Mouse (Mus musculus): ENCODE data around the gene Dnajc14. TPM values are rescaled to one million over a fixed set of nuclear protein-coding genes. Genes with fewer than 3 reads are reported as not detected.
A peak's percentile ranks its signal among the peaks of the same experiment; 100 is the strongest.

Dnajc14 gene
- total and polyA plus RNA-seq, 3 experiments: 25.3 to 33.7 (median 32.6) TPM

GRCm38 (mm10) chr10:128866042-128866441 is 62.2 kb downstream of the Dnajc14 start:
- no peaks in the 10 kb centered on the region for H3K9me3 ChIP-seq (replicated peaks; ENCODE audit: low read length)
- H3K36me3 ChIP-seq (replicated peaks in 1 of 2; ENCODE audit: control insufficient read depth in 1 of 2, insufficient read depth in 1 of 2, low read length in 1 of 2): peaks cover 28 to 74% of the 10 kb centered on the region in 2 experiments
- H3K79me2 ChIP-seq (replicated peaks; ENCODE audit: control insufficient read depth, extremely low read depth, insufficient read depth, poor library complexity, severe bottlenecking): no peaks in the 10 kb centered on the region; the same call in 1 of the 2 replicates
- in situ Hi-C loops (cut with MboI; ENCODE audit: low pct_ligation_motif_present, low pct_unique_long_range_greater_than_20kb, low sequenced_read_pairs): no loop called here
- TF ChIP-seq ELF1 (IDR thresholded peaks at IDR 0.05; ENCODE audit: low read depth, low read length) (no peak), RAD21 (IDR thresholded peaks at IDR 0.05; ENCODE audit: low read depth, low read length) (peak; percentile 7), CTCF (conservative IDR thresholded peaks at IDR 0.05 in 1 of 2, IDR thresholded peaks at IDR 0.05 in 1 of 2; ENCODE audit: low read depth in 2 of 2, low read length in 2 of 2) (peak in 1 of 2 experiments; percentile 38; a peak in 2 of 4 replicates)
- H3K4me1 ChIP-seq (ENCODE audit: control insufficient read depth in 1 of 2, insufficient read depth in 2 of 2): peaks cover 0 to 19% of the 10 kb centered on the region in 2 experiments; a peak in 1 of 4 replicates
- dilution Hi-C loops (cut with MboI; ENCODE audit: extremely low pct_ligation_motif_present, extremely low pct_unique_long_range_greater_than_20kb, low sequenced_read_pairs): no loop called here
- H3K9ac ChIP-seq (ENCODE audit: insufficient read depth, low read depth): no peak overlapping the region
- no peak overlapping the region for H3K4me2 ChIP-seq (ENCODE audit: insufficient read depth, low read depth, poor library complexity, severe bottlenecking)
- DNase-seq (ENCODE audit: extremely low read depth): no peak
- no peak overlapping the region for H3K4me3 ChIP-seq (replicated peaks in 1 of 3; ENCODE audit: low read depth in 2 of 3, low read length in 2 of 3, poor library complexity in 1 of 3)
- H3K27ac ChIP-seq (ENCODE audit: insufficient read depth, low read depth): no peak overlapping the region
- no peaks in the 10 kb centered on the region for H3K27me3 ChIP-seq (replicated peaks)

GRCm38 (mm10) chr10:128866518-128866917 is 62.7 kb downstream of the Dnajc14 start:
- Histone ChIP-seq H3K4me2 (ENCODE audit: insufficient read depth, low read depth, poor library complexity, severe bottlenecking) (no peak overlapping the region), H3K4me1 (ENCODE audit: control insufficient read depth in 1 of 2, insufficient read depth in 2 of 2) (peaks cover 0 to 16% of the 10 kb centered on the region in 2 experiments; a peak in 1 of 4 replicates), H3K9me3 (replicated peaks; ENCODE audit: low read length) (no peaks in the 10 kb centered on the region), H3K27ac (ENCODE audit: insufficient read depth, low read depth) (no peak overlapping the region), H3K27me3 (replicated peaks) (no peaks in the 10 kb centered on the region), H3K9ac (ENCODE audit: insufficient read depth, low read depth) (no peak overlapping the region), H3K36me3 (replicated peaks in 1 of 2; ENCODE audit: control insufficient read depth in 1 of 2, insufficient read depth in 1 of 2, low read length in 1 of 2) (peaks cover 31 to 76% of the 10 kb centered on the region in 2 experiments), H3K79me2 (replicated peaks; ENCODE audit: control insufficient read depth, extremely low read depth, insufficient read depth, poor library complexity, severe bottlenecking) (no peaks in the 10 kb centered on the region; the same call in 1 of the 2 replicates), H3K4me3 (replicated peaks in 1 of 3; ENCODE audit: low read depth in 2 of 3, low read length in 2 of 3, poor library complexity in 1 of 3) (no peak overlapping the region)
- dilution Hi-C loops (cut with MboI; ENCODE audit: extremely low pct_ligation_motif_present, extremely low pct_unique_long_range_greater_than_20kb, low sequenced_read_pairs): no loop called here
- DNase-seq (ENCODE audit: extremely low read depth): no peak
- no peak for TF ChIP-seq POLR2AphosphoS2 (IDR thresholded peaks at IDR 0.05; ENCODE audit: low read depth, low read length)
- no peak for TF ChIP-seq SMC3 (IDR thresholded peaks at IDR 0.05; ENCODE audit: low read depth, low read length)
- no peak for TF ChIP-seq E2F4 (IDR thresholded peaks at IDR 0.05; ENCODE audit: insufficient replicate concordance, low read depth, low read length)
- no peak for TF ChIP-seq MAZ (IDR thresholded peaks at IDR 0.05; ENCODE audit: low read depth, low read length)
- no peak for TF ChIP-seq KAT2A (IDR thresholded peaks at IDR 0.05; ENCODE audit: insufficient replicate concordance, low read length)
- TF ChIP-seq MYC (IDR thresholded peaks at IDR 0.05; ENCODE audit: low read depth, low read length): no peak
- no peak for TF ChIP-seq MXI1 (IDR thresholded peaks at IDR 0.05; ENCODE audit: low read depth, low read length)
- TF ChIP-seq TCF12 (IDR thresholded peaks at IDR 0.05; ENCODE audit: low read depth, low read length): no peak
- no peak for TF ChIP-seq ZNF384 (IDR thresholded peaks at IDR 0.05; ENCODE audit: low read depth, low read length)
- TF ChIP-seq JUN (IDR thresholded peaks at IDR 0.05; ENCODE audit: insufficient read depth, low read depth, low read length): no peak
- no peak for TF ChIP-seq EP300 (IDR thresholded peaks at IDR 0.05; ENCODE audit: low read length)
- TF ChIP-seq MAFK (IDR thresholded peaks at IDR 0.05; ENCODE audit: insufficient replicate concordance, low read length): no peak
- in situ Hi-C loops (cut with MboI; ENCODE audit: low pct_ligation_motif_present, low pct_unique_long_range_greater_than_20kb, low sequenced_read_pairs): no loop called here

Other genes with a start within 250 kb of the Dnajc14 start
Only the 20 nearest of the 24 such genes appear.
- gene Rps26, start 177.3 kb upstream of the Dnajc14 start, total RNA-seq (2012; rRNA removed): 2,580 and 2,987 TPM in 2 replicates
- gene Rps26, start 177.3 kb upstream of the Dnajc14 start, total RNA-seq (2014; rRNA removed): 1,667 and 1,906 TPM in 2 replicates
- gene Rps26, start 177.3 kb upstream of the Dnajc14 start, polyA plus RNA-seq (2012; ENCODE audit: insufficient read length, low read depth): 2,220 and 2,250 TPM in 2 replicates
- gene Ikzf4, start 158.1 kb upstream of the Dnajc14 start, total RNA-seq (2012; rRNA removed): 0.08 and 0.13 TPM in 2 replicates
- 0.09 TPM in 1 of 2 replicates, not detected in the other for gene Ikzf4, start 158.1 kb upstream of the Dnajc14 start, total RNA-seq (2014; rRNA removed)
- gene Ikzf4, start 158.1 kb upstream of the Dnajc14 start, polyA plus RNA-seq (2012; ENCODE audit: insufficient read length, low read depth): 0.57 and 1.5 TPM in 2 replicates
- gene Suox, start 130.0 kb upstream of the Dnajc14 start, total RNA-seq (2012; rRNA removed): 8.3 and 10.5 TPM in 2 replicates
- 10.9 and 11.4 TPM in 2 replicates for gene Suox, start 130.0 kb upstream of the Dnajc14 start, total RNA-seq (2014; rRNA removed)
- 9.0 TPM in 2 replicates for gene Suox, start 130.0 kb upstream of the Dnajc14 start, polyA plus RNA-seq (2012; ENCODE audit: insufficient read length, low read depth)
- 22.0 and 27.4 TPM in 2 replicates for gene Rab5b, start 107.8 kb upstream of the Dnajc14 start, total RNA-seq (2012; rRNA removed)
- gene Rab5b, start 107.8 kb upstream of the Dnajc14 start, total RNA-seq (2014; rRNA removed): 28.9 and 34.4 TPM in 2 replicates
- gene Rab5b, start 107.8 kb upstream of the Dnajc14 start, polyA plus RNA-seq (2012; ENCODE audit: insufficient read length, low read depth): 20.4 and 20.6 TPM in 2 replicates
- gene Pmel, start 99.9 kb upstream of the Dnajc14 start, total RNA-seq (2012; rRNA removed): 7.1 and 7.6 TPM in 2 replicates
- 5.3 and 5.5 TPM in 2 replicates for gene Pmel, start 99.9 kb upstream of the Dnajc14 start, total RNA-seq (2014; rRNA removed)
- 8.8 and 9.4 TPM in 2 replicates for gene Pmel, start 99.9 kb upstream of the Dnajc14 start, polyA plus RNA-seq (2012; ENCODE audit: insufficient read length, low read depth)
- 38.9 and 47.1 TPM in 2 replicates for gene Cdk2, start 99.0 kb upstream of the Dnajc14 start, total RNA-seq (2012; rRNA removed)
- gene Cdk2, start 99.0 kb upstream of the Dnajc14 start, total RNA-seq (2014; rRNA removed): 79.3 and 86.9 TPM in 2 replicates
- gene Cdk2, start 99.0 kb upstream of the Dnajc14 start, polyA plus RNA-seq (2012; ENCODE audit: insufficient read length, low read depth): 75.3 and 89.2 TPM in 2 replicates
- 5.9 and 6.6 TPM in 2 replicates for gene Dgka, start 59.2 kb upstream of the Dnajc14 start, total RNA-seq (2012; rRNA removed)
- gene Dgka, start 59.2 kb upstream of the Dnajc14 start, total RNA-seq (2014; rRNA removed): 3.4 TPM in 2 replicates
- gene Dgka, start 59.2 kb upstream of the Dnajc14 start, polyA plus RNA-seq (2012; ENCODE audit: insufficient read length, low read depth): 9.0 and 9.5 TPM in 2 replicates
- 52.8 and 63.1 TPM in 2 replicates for gene Pym1, start 56.2 kb upstream of the Dnajc14 start, total RNA-seq (2012; rRNA removed)
- gene Pym1, start 56.2 kb upstream of the Dnajc14 start, total RNA-seq (2014; rRNA removed): 84.9 and 87.8 TPM in 2 replicates
- 75.6 and 86.6 TPM in 2 replicates for gene Pym1, start 56.2 kb upstream of the Dnajc14 start, polyA plus RNA-seq (2012; ENCODE audit: insufficient read length, low read depth)
- 0.76 and 1.3 TPM in 2 replicates for gene Mmp19, start 13.2 kb upstream of the Dnajc14 start, total RNA-seq (2012; rRNA removed)
- 0.39 and 0.50 TPM in 2 replicates for gene Mmp19, start 13.2 kb upstream of the Dnajc14 start, total RNA-seq (2014; rRNA removed)
- 0.57 and 0.72 TPM in 2 replicates for gene Mmp19, start 13.2 kb upstream of the Dnajc14 start, polyA plus RNA-seq (2012; ENCODE audit: insufficient read length, low read depth)
- 1.2 and 2.0 TPM in 2 replicates for gene Tmem198b, start 308 bp downstream of the Dnajc14 start, total RNA-seq (2012; rRNA removed)
- 2.0 and 2.6 TPM in 2 replicates for gene Tmem198b, start 308 bp downstream of the Dnajc14 start, total RNA-seq (2014; rRNA removed)
- 4.5 and 4.7 TPM in 2 replicates for gene Tmem198b, start 308 bp downstream of the Dnajc14 start, polyA plus RNA-seq (2012; ENCODE audit: insufficient read length, low read depth)
- 75.4 and 94.6 TPM in 2 replicates for gene Sarnp, start 13.3 kb downstream of the Dnajc14 start, total RNA-seq (2012; rRNA removed)
- 170 and 198 TPM in 2 replicates for gene Sarnp, start 13.3 kb downstream of the Dnajc14 start, total RNA-seq (2014; rRNA removed)
- gene Sarnp, start 13.3 kb downstream of the Dnajc14 start, polyA plus RNA-seq (2012; ENCODE audit: insufficient read length, low read depth): 201 and 283 TPM in 2 replicates
- 56.1 and 73.7 TPM in 2 replicates for gene Ormdl2, start 17.6 kb downstream of the Dnajc14 start, total RNA-seq (2012; rRNA removed)
- 116 and 123 TPM in 2 replicates for gene Ormdl2, start 17.6 kb downstream of the Dnajc14 start, total RNA-seq (2014; rRNA removed)
- gene Ormdl2, start 17.6 kb downstream of the Dnajc14 start, polyA plus RNA-seq (2012; ENCODE audit: insufficient read length, low read depth): 52.1 and 65.8 TPM in 2 replicates
- gene Gdf11, start 87.7 kb downstream of the Dnajc14 start, total RNA-seq (2012; rRNA removed): 4.5 and 5.4 TPM in 2 replicates
- gene Gdf11, start 87.7 kb downstream of the Dnajc14 start, total RNA-seq (2014; rRNA removed): 3.4 and 4.3 TPM in 2 replicates
- gene Gdf11, start 87.7 kb downstream of the Dnajc14 start, polyA plus RNA-seq (2012; ENCODE audit: insufficient read length, low read depth): 7.3 and 7.4 TPM in 2 replicates
- gene Cd63, start 96.9 kb downstream of the Dnajc14 start, total RNA-seq (2012; rRNA removed): 0.34 TPM in 1 of 2 replicates, not detected in the other
- gene Cd63, start 96.9 kb downstream of the Dnajc14 start, total RNA-seq (2014; rRNA removed): not detected in 2 replicates
- 0.55 TPM in 1 of 2 replicates, not detected in the other for gene Cd63, start 96.9 kb downstream of the Dnajc14 start, polyA plus RNA-seq (2012; ENCODE audit: insufficient read length, low read depth)
- 2.6 and 4.3 TPM in 2 replicates for gene Rdh5, start 118.8 kb downstream of the Dnajc14 start, total RNA-seq (2012; rRNA removed)
- gene Rdh5, start 118.8 kb downstream of the Dnajc14 start, total RNA-seq (2014; rRNA removed): 3.8 and 5.2 TPM in 2 replicates
- gene Rdh5, start 118.8 kb downstream of the Dnajc14 start, polyA plus RNA-seq (2012; ENCODE audit: insufficient read length, low read depth): 4.6 and 6.2 TPM in 2 replicates
- gene Bloc1s1, start 120.0 kb downstream of the Dnajc14 start, total RNA-seq (2012; rRNA removed): 67.8 and 74.4 TPM in 2 replicates
- 33.6 and 34.1 TPM in 2 replicates for gene Bloc1s1, start 120.0 kb downstream of the Dnajc14 start, total RNA-seq (2014; rRNA removed)
- gene Bloc1s1, start 120.0 kb downstream of the Dnajc14 start, polyA plus RNA-seq (2012; ENCODE audit: insufficient read length, low read depth): 37.1 and 46.9 TPM in 2 replicates
- gene Itga7, start 129.8 kb downstream of the Dnajc14 start, total RNA-seq (2012; rRNA removed): 0.34 and 0.64 TPM in 2 replicates
- gene Itga7, start 129.8 kb downstream of the Dnajc14 start, total RNA-seq (2014; rRNA removed): 0.14 and 0.55 TPM in 2 replicates
- gene Itga7, start 129.8 kb downstream of the Dnajc14 start, polyA plus RNA-seq (2012; ENCODE audit: insufficient read length, low read depth): 0.63 and 0.74 TPM in 2 replicates
- not detected in 2 replicates for gene Mettl7b, start 156.9 kb downstream of the Dnajc14 start, total RNA-seq (2012; rRNA removed)
- gene Mettl7b, start 156.9 kb downstream of the Dnajc14 start, total RNA-seq (2014; rRNA removed): not detected in 2 replicates
- gene Mettl7b, start 156.9 kb downstream of the Dnajc14 start, polyA plus RNA-seq (2012; ENCODE audit: insufficient read length, low read depth): not detected in 2 replicates
- not detected in 2 replicates for gene Olfr9, start 185.4 kb downstream of the Dnajc14 start, total RNA-seq (2012; rRNA removed)
- gene Olfr9, start 185.4 kb downstream of the Dnajc14 start, total RNA-seq (2014; rRNA removed): not detected in 2 replicates
- gene Olfr9, start 185.4 kb downstream of the Dnajc14 start, polyA plus RNA-seq (2012; ENCODE audit: insufficient read length, low read depth): not detected in 2 replicates
- not detected in 2 replicates for gene Olfr763, start 206.7 kb downstream of the Dnajc14 start, total RNA-seq (2012; rRNA removed)
- not detected in 2 replicates for gene Olfr763, start 206.7 kb downstream of the Dnajc14 start, total RNA-seq (2014; rRNA removed)
- not detected in 2 replicates for gene Olfr763, start 206.7 kb downstream of the Dnajc14 start, polyA plus RNA-seq (2012; ENCODE audit: insufficient read length, low read depth)